Mouse (Mus musculus) kidney, adult 11 months (tissue): Measurements from ENCODE around the gene Vmn2r120.
"Not testable (repeated sequence)": the region's sequence is repeated elsewhere in the genome, so short reads cannot be mapped to it uniquely, and the experiment has no call there.

ENCODE experiments used
- DNase-seq: peaks from one replicate; pipeline ENCODE4 v3.0.0; 2022

Gene Vmn2r120

DNA sequence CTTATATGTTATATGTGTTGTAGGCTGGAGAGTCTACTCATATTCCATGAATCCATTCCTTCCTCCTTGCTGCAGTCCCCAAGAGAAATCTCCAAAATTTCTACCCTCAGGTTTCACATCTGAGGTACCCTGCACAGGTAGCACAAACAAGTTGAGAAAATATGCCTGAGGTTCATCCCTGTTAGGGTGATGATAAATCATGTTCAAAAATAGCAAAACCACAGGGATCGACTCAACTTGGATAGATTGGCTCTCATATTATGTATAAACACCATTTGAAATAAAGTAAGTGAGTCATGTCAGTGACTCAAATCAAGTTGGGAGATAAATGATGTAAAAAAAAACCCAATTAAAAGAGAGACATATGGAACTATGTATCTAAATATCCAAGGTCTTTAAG lies at the start of gene Vmn2r120:
Vmn2r120 (minus strand) TSS at position 101 of the 400 bp plus-strand sequence.
- DNase-seq, result no peak

DNA sequence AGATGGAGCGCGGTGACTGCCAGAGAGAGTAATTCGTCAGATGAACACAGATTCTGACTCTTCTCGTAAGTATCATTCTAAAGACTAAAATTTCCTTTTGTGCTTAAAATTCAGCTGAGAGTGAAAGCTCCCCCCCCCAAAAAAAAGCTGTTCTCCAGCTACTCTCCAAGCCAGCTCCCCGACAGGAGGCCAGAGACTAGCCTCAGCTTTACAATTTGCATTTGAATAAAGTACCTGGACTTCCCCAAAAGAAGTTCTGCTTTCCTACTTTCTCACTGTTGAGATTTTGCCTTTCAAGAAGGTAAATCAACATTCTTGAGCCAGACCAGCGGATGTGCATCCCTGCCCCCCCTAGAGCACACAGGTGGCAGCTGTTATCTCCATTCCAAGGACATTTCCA lies 42.0 kb upstream of the Vmn2r120 start:
- DNase-seq, result not testable (repeated sequence)

DNA sequence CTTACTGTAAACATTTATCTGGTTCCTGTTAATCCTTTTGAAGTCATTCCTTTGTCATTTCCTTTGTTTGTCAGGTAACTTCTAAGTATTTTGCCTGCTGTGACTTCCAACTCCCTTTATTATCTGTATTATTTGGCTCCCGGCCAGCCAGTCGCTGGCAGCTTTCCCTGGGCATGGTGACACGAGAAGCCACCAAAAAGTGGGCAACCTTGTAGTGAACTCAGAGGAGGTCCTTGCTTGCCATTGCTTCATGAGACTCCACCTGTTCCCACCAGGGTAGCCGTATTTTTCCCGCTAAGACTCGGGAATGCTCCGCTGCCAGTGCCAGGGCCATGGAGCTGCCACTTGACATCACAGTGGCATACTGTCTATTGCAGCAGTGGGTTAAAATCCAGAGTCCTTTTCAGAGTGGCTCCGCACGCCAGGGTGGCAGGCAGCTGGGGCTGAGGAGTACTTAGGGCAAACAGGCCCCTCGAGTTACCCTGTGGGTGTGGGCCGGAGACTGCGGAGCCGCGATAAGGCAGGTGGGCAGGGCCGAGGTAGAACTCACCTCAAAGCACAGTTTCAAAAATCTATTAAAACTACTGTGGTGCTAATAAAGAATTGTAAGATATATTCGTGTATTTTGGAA lies 28.9 kb upstream of the Vmn2r120 start:
- DNase-seq, result no peak
